Mouse (Mus musculus): ENCODE results near the gene Pnrc2.

Gene Pnrc2

DNA sequence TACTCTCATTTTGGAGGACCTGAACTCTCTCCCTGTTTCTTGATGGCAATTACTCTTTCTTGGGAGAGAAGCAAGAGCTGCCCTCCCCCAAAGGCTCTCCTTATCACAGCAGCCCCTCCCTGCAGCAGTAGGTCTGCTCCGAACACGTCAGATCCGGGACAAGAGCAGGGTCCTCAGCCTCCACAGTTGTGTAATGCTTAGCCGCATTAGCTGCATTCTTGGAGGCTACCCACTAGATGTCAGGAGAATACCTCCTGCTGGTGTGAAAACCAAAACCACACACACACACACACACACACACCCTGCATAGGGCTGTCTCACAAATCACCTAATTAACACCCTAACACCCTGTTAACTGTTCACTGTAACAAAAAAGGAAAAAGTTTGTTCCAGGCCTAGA lies 19.2 kb upstream of the Pnrc2 start:
- no peak for DNase-seq (ENCODE audit: low read depth, low spot score)

DNA sequence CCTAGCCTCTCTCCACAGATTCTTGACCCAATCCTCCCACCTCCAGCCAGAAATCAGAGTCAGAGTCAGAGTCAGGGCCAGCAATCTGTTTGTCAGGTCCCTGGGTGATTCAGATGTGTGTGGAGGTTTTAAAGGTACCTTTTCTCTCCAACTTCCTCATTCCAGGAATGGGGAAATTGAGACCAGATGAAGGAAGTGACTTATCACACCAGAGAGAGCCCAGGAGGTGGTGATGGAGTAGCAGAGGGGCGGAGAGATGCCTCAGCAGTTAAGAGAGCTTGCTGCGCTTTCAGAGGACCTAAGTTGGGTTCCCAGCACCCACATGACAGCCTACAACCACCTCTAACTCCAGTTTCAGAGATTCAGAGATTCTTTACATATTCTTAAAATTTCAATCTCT lies 17.9 kb upstream of the Pnrc2 start:
- DNase-seq (ENCODE audit: low read depth, low spot score) = no peak

DNA sequence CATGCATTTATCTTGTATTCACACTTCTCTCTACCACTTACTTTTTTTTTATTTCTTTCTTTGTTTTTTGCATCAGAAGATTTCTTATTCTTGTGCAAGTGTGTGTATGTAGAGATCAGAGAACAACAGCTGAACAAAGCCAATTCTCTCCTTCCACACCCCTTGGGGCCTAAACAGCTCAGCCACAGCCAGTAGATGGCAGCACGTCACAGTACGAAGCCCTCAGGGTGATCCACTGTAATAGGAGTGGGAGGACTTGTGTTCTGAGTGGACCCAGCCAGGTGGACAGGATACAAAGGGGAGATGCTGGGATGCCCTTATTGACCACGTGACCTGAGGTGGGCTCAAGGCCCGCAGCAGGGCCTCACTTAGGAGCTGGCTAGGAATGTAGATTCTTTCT lies 16.2 kb upstream of the Pnrc2 start:
- peak; percentile 69 for DNase-seq (ENCODE audit: low read depth, low spot score)

DNA sequence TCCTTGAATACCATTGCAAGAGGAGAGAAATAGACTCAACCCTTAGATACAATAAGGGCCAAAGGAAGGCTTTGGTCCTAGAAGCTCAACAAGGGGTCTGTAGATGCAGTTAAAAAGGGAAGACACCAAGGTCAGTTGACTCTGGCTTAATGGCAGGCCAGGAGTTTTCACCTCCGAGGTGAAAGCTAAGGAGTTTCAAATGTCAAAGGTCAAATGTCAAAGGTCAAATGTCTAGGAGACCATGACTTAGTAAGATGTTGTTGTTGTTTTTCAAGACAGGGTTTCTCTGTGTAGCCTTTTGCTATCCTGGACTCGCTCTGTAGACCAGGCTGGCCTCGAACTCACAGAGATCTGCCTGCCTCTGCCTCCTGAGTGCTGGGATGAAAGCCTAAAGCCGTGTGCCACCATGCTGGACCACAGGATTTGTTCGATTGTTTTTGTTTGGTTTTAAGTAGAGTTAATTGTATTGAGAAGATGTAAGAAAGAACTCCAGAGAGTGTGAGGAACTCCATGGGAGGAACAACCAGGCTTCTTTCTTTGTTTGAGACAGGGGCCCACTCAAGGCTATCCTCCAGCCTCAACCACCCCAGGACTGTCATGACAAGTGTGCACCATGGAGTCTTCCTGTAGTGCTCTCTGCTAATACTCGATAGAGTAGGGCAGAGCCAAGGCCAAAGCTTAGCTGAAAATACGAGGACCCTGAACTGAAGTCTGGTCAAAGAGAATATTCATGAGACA lies 15.7 kb upstream of the Pnrc2 start:
- no peak for DNase-seq (ENCODE audit: low read depth, low spot score)

DNA sequence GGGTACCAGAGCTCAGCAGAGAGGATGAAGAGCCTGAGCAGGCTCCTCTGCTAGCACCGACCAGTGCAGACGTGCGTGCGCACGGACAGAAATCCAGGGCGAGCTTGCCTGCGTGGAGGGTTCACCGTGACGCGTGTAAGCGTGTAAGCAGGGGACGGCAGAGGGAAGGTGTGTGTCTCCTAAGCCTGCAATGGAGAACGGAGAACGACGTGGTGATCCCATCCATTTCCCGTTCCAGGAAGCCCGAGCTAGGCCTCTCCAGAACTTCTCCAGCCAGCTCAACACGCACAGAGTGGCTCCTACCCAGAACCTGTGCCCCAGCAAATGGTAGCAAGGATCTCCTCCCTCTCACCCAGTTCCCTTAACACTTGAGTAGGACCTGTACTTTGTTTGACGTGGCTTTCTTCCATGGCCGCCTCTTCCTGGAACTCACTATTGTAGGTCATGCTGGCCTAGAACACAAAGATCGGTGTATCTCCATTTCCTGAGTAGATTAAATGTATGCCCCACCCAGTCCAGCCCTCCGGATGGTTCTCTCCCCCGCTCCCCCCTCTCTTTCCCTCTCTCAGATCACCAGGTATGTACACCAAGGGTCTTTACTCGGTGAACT lies 14.9 kb upstream of the Pnrc2 start:
- DNase-seq (ENCODE audit: low read depth, low spot score) = no peak

DNA sequence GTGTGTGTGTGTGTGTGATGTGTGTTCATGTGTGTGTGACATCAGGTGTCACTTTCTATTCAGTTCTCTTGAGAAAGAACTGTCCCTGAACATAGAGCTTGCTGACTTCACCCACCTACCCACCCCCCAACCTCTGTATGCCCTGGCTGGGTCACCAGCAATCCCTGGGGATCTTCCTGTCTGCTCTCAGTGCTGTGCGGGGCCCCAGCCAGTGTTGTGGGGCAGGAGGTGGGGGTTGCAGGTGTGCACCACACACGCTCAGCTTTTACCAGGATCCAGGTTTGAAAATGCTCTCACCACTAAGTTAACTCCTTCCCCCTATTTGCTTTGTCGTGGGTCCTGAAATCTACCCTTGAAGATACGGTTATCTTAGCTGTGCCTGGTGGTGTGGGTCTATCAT lies 12.5 kb upstream of the Pnrc2 start:
- no peak for DNase-seq (ENCODE audit: low read depth, low spot score)

DNA sequence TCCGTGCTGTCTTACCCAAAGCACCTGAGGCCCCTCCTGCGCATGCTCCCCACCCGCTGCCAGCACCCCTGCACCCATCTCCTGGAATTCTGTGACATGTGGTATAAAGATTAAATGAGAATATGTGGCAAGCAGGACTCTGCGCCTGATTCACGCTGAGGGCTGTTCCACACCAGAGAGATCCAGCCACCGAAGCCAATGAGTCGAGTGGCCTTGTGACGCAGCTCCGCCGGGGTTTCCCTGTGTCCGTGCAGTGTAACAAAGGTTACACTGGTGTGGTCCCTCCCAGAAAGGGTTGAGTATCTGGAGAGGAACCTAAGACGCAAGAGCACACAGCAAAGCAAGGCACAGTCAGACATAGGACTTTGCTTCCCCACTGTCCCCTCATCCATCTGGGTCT lies 12.0 kb upstream of the Pnrc2 start:
- no peak for DNase-seq (ENCODE audit: low read depth, low spot score)

DNA sequence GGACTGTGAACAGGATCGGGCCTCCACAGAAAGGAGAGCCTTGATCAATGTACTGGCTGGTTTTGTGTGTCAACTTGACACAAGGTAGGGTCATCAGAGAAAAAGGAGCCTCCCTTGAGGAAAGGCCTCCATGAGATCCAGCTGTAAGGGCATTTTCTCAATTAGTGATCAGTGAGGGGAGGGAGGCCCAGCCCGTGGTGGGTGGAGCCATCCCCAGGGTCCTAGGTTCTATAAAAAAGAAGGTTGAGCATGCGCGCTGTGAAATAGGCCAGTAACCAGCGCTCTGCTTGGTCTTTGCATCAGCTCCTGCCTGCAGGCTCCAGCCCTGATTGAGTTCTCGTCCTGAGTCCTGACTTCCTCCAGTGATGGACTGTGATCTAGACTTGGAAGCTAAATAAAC lies 10.9 kb upstream of the Pnrc2 start:
- no peak for DNase-seq (ENCODE audit: low read depth, low spot score)

DNA sequence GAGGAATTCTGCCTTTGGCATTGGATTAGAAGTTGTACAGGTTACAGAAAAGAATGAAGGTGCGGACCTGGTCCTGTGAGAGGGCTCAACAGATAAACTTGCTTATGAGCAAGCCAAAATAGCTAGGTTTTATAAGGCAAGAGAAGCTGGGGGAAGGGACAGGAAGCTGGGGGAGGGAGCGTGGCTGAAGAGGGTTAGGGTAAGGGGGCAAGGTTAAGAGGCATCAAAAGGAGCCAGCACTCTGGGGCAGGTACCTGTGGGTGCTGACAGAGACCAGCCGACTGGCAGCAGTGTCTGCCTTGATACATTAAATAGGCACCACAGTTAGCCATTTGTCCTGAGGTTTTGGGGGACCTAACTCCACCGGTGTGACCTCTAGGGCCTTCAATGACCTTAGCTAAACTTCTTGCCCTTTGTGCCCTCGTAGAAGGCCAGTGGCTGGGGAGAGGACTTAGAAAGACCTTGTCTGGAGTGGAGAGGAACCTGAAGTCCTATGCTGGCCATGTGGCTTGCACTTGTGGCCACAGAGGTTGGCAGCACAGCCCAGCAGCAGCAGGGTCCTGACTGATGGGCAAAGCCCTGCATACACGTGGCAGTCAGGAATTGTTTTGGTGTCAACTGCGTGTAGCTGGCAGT lies 10.3 kb upstream of the Pnrc2 start:
- DNase-seq (ENCODE audit: low read depth, low spot score) = no peak

DNA sequence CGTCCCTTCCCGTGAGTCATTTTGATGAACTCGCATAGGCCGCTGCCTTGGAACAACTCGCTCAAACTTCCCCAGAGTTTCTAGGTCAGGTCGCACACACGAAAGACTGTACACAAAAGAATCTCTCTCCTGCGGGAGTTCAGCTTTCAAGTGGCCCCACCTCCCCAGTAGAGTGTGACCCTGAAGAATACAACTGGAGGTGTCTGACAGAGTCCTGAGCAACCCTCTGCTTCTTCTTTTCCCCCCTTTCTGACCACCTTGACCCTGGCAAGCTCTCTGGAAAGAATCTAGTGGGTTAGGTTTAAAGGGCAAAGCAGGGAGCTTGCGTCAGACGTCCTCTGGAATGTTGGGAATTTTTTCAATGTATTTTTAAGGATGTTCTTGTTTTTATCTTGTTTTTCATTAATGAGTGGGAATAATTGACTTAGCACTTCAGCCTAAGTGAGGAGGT lies 9.8 kb upstream of the Pnrc2 start:
- DNase-seq (ENCODE audit: low read depth, low spot score) = no peak

DNA sequence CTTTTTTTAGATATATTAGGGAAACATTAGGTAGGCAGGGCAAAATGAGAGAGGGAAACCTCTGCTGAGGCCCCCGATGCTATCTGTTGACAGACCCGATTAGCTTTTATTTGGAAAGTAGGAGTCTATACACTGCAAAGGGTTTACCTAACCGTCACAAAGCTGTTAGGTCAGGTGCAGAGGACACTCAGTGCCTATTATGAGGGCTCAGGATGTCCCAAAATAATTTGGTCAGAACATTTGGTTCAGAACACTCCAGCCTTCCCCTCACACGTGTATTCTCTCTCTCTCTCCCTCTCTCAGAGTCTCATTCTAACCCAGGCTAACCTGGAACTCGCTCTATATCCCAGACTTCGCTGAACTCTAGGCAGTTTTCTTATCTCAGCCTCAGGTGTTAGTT lies 8.4 kb upstream of the Pnrc2 start:
- DNase-seq (ENCODE audit: low read depth, low spot score) = no peak

DNA sequence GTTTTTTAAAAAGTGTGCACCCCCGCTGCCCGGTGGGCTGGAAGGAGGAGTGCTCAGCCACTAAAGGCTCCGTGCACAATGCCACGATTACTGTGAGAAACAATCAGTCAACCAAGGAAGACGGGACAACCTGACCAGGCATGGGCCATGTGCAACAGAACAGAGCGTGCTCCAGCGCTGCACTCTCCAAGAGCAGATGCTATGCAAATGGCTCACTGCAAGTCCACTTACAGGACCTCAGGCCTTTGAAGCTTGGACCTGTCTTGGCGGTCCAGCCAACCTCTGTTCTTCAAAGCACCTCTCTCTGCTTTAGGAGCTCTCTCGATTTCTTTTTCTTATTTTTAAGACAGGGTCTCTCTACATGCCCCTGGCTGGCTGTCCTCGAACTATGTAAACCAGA lies 6.9 kb upstream of the Pnrc2 start:
- DNase-seq (ENCODE audit: low read depth, low spot score) = no peak

DNA sequence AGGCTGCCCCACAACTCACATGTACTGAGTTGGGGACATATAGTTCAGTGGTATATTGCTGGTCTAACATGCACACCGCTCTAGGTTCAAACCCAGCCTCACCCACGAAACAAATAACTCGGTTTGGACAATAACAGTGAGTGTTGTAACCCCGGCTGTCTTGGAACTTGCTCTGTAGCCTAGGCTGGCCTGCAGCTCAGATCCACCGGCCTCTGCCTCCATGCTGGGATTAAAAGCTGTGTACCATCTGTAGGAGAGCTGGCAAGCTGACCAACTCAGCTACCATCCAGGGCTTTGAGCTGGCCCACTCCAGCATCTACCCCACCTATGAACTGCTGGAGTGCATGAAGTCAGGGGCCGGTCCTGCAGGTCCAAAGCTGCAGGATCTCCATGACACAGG lies 6.4 kb upstream of the Pnrc2 start:
- no peak for DNase-seq (ENCODE audit: low read depth, low spot score)

DNA sequence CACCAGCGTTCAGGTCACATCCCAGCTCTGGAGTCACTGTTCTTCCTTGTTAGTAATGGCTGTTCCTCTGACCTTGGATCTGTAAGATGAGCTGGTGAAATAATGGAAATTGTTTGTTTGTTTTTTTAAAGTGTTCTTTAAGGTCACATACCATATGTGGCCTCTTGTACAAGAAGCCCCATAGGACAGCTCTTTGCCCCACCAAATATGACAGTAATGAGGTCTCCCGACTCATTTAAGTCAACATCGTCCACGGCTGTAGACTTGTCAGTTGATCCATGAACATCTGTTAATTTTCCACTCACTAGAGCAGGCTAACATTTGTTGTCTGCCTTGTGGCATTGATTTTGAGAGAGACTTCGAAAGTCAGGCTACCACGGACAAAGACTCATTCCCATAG lies 5.4 kb upstream of the Pnrc2 start:
- DNase-seq (ENCODE audit: low read depth, low spot score) = no peak

DNA sequence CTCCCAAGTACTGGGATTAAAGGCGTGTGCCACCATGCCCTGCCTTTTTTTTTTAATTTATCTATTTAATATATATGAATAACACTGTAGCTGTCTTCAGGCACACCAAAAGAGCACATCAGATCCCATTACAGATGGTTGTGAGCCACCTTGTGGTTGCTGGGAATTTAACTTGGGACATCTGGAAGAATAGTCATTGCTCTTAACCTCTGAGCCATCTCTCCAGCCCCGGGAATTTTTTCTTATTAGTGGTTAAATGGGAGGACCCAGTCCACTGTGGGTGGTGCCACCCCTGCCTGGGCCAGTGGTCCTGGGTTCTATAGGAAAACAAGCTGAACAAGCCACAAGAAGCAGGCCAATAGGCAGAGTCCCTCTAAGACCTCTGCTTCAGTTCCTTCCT lies 4.1 kb upstream of the Pnrc2 start:
- no peak for DNase-seq (ENCODE audit: low read depth, low spot score)

DNA sequence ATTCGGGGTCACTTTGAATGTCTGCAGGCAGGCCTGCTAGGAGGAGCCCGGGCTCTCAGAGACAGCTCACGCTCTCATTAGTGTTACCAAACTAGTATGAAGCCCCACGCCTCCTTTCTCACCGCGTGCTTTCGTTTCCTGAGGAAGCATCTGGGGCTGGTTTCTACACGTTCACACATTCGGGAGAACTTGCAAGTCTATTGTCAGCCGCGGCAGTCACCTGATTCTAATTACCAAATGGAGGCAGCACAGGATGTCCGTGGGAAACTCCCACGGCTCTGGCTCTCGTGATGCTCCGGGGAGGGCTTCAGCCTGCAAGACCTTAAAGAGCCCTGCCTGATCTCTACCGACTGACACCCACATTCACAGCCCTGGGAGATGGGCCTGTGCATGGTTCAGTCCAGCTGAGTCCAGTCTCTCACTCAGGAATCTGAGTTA lies 3.0 kb upstream of the Pnrc2 start:
- peak; percentile 73 for DNase-seq (ENCODE audit: low read depth, low spot score)

DNA sequence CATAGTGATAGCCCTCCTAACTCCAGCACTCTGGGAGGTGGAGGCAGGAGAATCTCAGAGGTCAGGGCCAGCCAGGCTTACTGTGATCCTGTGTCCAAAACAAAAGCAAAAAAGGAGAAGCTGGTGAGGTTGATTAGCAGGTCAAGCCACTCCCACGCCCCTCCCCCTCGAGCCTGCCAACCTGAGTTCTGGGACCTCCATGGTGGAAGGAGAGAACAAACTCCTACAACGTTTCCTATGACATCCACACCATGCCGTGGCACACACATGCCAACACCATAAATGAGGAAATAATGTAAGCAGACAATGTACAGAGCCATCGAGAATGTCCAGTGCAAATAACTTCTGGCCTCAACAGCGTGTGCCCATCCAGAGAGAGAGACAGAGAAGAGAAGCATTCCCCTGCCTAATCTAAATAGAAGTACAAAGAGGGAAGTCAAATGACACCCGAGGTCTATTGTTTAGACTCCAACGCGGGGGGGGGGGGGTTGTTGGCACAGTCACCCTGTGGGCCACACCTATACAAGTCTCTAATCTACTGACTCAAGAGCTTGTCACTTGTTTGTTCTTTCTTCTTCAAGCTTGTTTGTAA lies 2.4 kb upstream of the Pnrc2 start:
- no peak for DNase-seq (ENCODE audit: low read depth, low spot score)

DNA sequence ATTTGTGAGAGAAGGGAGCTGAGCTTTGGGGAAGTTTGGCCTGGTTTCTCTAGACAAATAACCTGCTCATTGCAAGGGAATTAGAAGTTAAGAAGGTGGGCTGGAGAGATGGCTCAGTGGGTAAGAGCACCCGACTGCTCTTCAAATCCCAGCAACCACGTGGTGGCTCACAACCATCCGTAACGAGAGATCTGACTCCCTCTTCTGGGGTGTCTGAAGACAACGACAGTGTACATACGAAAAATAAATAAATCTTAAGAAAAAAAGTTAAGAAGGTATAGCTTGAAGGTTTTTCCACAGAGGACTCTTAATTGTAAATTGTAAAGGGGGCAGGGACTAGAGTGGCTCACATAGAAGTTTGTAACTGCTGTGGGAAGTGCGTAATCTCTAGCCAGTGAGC lies 1.9 kb upstream of the Pnrc2 start:
- DNase-seq (ENCODE audit: low read depth, low spot score) = no peak

DNA sequence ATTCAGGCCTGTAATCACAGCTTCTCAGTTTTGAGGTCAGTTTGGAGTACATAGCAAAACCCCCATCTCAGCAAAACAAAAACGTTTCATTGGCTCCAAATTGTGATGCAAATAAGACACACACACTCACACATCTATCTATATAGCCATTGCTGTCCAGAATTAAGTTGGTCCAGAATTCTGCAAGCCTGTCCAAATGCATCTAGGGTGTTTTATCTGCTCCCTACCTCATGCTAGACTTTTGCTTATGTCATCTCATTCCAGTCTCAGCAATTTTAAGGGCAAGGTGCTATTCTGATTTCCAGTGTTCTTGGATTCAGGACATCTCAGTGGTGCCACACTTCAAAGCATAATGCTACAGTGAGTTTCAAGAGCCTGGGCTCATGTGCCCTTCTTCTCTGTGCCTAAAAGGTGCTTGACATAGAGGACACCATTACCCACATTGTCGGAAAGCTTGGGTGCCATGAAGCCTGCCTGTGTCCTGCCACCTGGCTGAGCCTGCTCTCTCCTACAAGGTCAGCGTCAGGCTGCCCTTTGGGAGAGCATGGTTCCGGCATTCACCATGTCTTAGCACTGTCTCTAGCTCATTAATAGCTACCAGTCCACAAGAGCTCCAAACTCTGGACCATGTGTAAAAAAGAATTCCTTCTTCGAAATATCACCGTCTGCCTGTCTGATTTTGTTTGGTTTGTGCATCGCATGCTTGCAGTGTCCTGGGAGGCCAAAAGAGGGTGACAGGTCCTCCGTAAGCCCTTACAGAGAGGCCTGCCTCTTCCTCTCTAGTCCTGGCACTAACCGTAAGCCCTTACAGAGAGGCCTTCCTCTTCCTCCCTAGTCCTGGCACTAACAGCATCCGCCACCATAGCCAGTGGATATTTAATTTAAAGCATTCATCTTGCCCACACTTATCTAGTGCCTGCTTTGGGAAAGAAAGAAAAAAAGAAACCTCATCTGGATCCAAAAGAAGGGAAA lies 1.2 kb upstream of the Pnrc2 start:
- no peak for DNase-seq (ENCODE audit: low read depth, low spot score)

DNA sequence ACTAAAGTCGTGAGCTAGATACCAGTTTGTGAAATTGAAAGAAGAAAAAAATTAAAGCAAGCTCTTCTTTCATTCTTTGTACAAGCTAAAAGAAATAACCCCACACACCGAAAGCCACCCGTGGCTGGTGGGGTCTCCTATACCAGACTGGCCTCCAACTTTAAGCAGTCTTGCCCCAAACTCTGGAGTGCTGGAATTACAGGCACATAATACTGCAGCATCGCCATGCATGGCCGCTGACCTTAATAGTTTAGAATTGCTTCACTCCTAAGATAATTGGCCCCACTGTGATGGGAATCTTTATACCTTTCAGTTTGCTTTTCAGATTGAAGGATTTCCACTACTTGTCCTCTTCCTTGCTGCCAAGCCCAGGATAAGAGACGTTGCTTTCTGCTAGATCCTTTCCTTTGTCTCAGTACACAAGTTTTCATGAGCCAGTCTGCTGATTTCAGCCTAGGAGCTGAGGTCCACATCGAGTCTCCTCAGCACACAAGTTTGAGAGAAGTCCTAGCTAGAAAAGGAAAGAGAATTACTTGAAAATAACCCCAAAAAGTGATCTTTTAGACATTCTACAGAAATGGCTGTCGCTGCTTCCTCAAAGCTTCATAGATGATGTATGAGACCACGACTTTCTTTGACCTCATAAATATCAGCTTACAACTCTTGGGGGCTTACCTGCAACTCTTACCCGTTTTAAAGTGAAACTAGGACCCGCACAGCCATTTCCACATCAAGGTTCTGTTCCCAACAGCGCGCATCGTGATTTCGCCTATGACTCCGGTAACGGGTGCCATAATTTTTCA lies 860 bp downstream of the Pnrc2 start:
- no peak for DNase-seq (ENCODE audit: low read depth, low spot score)

DNA sequence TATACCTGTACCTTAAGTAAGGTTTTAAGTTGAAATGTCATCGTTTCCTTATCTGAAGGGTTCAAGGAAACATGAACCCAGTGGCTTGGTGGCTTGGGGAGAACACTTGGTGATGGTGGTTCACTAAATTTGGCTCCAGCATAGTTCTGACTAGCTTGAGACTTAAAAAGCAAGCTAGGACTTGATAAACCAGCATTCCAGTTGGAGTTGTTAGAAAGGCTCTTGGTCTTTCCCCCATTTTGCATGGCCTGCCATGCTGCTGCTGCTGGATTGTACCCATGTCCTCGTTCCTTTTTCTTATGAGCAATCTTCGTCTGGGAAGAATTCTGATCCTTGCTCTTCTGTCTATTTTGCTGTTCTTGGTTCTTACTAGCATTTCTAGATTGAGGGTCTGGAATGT lies 1.6 kb downstream of the Pnrc2 start:
- DNase-seq (ENCODE audit: low read depth, low spot score) = no peak
